Mouse (Mus musculus) cortical plate, adult 2 months (tissue): Measurements from ENCODE around the gene Rufy2.

ENCODE experiments used
- CTCF ChIP-seq: fragments of 200-500 bp; IDR thresholded peaks from 2 replicates; pipeline ENCODE4 v1.5.1; 2011; ENCODE audit warnings: mild to moderate bottlenecking, control low read depth, low read length; ENCODE audit not compliant: insufficient read depth; ENCODE audit errors: extremely low read depth
- POLR2A ChIP-seq: fragments of 200-500 bp; IDR thresholded peaks from 2 replicates; pipeline ENCODE4 v1.6.1; 2011; ENCODE audit warnings: mild to moderate bottlenecking, low read length, control low read depth; ENCODE audit not compliant: insufficient read depth; ENCODE audit errors: extremely low read depth

- TF ChIP-seq CTCF, result no peak
- TF ChIP-seq POLR2A, result no peak
These were observed 8.2 kb upstream of the Rufy2 start for GRCm38 (mm10) chr10:62971821-62972220.
